Mouse (Mus musculus): Measurements from ENCODE around the gene Vegfd. TPM values are rescaled to one million over a fixed set of nuclear protein-coding genes. Genes with fewer than 3 reads are reported as not detected.
A peak's percentile ranks its signal among the peaks of the same experiment; 100 is the strongest.

Gene Vegfd
- polyA plus RNA-seq, 1 experiment from 2014 or later = 52.2 TPM

DNA sequence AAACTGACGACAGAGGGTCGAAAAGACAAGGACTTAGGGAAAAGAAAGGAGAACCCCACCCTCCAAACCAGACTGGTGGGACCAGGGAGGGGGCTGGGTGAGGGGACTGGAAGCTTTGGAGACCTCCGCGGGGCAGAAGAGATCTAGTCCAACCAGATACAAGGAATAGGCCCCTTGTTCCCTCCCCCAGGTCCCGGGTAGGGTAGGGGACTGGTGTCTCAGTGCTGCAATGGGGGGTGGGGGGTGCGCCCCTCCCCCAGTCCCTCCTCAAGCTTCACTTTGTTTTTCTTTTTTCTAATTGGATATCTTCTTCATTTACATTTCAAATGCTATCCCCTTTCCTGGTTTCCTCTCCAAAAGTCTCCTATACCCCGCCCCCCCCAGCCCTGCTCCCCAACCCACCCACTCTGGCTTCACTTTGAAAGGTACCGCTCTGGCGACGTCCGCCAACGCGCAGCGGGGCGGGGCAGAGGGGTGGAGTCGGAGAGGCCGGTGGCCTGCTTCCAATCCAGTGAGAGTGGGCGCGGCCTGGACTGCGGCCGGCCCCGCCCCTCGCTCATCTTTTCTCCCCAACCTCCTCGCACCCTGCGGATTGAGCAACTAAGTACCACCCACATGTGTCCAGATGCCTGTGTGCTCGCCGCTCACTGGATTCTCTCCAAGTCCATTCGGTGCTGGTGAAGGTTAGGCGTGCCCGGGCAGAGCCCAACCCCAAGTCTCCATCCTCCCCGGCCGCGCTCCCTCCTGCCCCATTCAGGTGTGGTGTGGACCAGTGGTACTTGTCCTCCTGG, 8.6 kb downstream of the Vegfd start:
- 16% methylated on average over 32 of the region's 33 CpGs for whole genome bisulfite sequencing
- Histone ChIP-seq H3K27me3 (0 out of 2 replicates have a peak, but pooled peaks cover 3% of the 10 kb centered on the region), H3K9me3 (no peaks in the 10 kb centered on the region), H3K36me3 (no peaks in the 10 kb centered on the region), H3K4me1 (no peaks in the 10 kb centered on the region), H3K27ac (peak overlapping the region; percentile 70), H3K4me3 (peak overlapping the region; percentile 28), H3K4me2 (peak overlapping the region; percentile 65), H3K9ac (no peak overlapping the region; the same call in 1 of the 2 replicates)
- ATAC-seq (ENCODE audit: borderline replicate concordance, extremely low read depth, low FRiP score, low TSS enrichment) = peak; percentile 98

DNA sequence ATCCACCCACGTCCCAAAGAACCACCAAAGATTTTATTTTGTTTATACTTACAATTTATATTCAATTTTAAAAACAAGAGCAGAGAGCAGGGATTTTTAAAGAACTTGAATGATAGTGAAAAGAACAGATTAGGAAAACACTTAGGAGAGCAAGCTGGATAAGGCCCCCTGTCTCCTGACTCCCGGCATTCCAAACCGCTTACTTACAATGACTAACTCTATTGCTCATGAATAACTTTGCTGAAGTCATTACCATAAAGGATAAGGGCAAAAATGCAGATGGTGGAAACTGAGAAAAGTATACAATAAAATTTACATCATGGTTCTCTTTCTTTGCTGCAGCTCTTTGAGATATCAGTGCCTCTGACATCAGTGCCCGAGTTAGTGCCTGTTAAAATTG, 20.9 kb downstream of the Vegfd start:
- Histone ChIP-seq H3K4me3 (no peak overlapping the region), H3K36me3 (no peaks in the 10 kb centered on the region), H3K4me2 (no peak overlapping the region), H3K27ac (no peak overlapping the region), H3K9me3 (no peaks in the 10 kb centered on the region), H3K9ac (no peak overlapping the region), H3K4me1 (no peaks in the 10 kb centered on the region), H3K27me3 (no peaks in the 10 kb centered on the region)
- ATAC-seq (ENCODE audit: borderline replicate concordance, extremely low read depth, low FRiP score, low TSS enrichment) = no peak
- 75% methylated on average over 4 of the region's 4 CpGs for WGBS

DNA sequence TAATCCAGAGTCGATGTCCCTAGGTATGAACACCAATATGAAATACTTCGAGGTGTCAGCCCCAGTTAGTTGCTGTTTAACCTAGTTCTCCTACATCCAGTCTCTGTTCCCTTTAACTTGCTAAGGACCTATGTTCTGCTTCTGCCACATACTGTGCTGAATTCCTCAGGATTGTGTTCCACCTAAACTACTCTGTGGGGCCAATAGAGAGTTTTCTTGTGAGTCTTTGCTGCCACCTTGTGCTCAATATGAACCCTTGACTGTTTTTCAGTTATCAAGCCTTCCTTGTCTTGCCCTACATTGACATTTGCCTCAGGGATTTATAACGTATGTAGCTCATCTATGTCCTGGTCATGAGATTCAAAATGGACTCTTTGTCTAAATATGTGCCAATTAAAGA, 25.3 kb downstream of the Vegfd start:
- no peaks in the 10 kb centered on the region for H3K9me3 ChIP-seq
- H3K9ac ChIP-seq = no peak overlapping the region
- no peaks in the 10 kb centered on the region for H3K27me3 ChIP-seq
- WGBS = 57% methylated on average over 3 of the region's 3 CpGs
- no peak overlapping the region for H3K27ac ChIP-seq
- ATAC-seq (ENCODE audit: borderline replicate concordance, extremely low read depth, low FRiP score, low TSS enrichment) = no peak
- no peak overlapping the region for H3K4me2 ChIP-seq
- H3K4me1 ChIP-seq = no peaks in the 10 kb centered on the region
- H3K4me3 ChIP-seq = no peak overlapping the region
- no peaks in the 10 kb centered on the region for H3K36me3 ChIP-seq

DNA sequence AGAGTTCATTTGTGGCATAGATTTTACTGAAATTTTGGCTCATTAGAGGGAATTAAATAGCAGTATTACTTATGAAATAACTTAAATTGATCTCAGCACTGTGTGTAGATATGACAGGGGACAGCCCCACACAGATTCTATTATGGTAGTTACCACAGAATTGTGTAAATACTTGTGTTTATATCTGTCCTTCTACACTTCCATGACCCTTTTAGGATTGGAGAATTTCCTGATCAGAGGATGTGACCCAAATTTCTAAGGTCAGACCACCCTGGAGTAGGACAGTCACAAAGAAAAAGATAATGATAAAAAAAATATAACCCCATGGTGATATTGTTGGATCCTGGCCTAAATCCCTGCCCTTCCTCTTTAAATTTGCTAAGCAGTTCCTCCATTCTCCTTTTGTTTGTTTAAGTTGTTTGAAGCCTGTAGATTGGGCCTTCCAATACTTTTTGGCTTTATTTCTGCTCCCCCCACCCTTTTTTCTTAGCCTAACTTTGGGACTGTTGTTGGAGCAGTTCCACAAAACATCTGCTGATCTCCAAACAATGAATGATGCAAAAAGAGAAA, 32.0 kb downstream of the Vegfd start:
- Histone ChIP-seq H3K36me3 (no peaks in the 10 kb centered on the region), H3K9ac (no peak overlapping the region), H3K27ac (peak overlapping the region; percentile 67; the same call in 1 of the 2 replicates), H3K9me3 (no peaks in the 10 kb centered on the region), H3K4me2 (no peak overlapping the region), H3K4me1 (peaks cover 11% of the 10 kb centered on the region; the same call in 1 of the 2 replicates), H3K4me3 (no peak overlapping the region), H3K27me3 (0 out of 2 replicates have a peak, but pooled peaks cover 3% of the 10 kb centered on the region)
- peak; percentile 81 for ATAC-seq (ENCODE audit: borderline replicate concordance, extremely low read depth, low FRiP score, low TSS enrichment)

DNA sequence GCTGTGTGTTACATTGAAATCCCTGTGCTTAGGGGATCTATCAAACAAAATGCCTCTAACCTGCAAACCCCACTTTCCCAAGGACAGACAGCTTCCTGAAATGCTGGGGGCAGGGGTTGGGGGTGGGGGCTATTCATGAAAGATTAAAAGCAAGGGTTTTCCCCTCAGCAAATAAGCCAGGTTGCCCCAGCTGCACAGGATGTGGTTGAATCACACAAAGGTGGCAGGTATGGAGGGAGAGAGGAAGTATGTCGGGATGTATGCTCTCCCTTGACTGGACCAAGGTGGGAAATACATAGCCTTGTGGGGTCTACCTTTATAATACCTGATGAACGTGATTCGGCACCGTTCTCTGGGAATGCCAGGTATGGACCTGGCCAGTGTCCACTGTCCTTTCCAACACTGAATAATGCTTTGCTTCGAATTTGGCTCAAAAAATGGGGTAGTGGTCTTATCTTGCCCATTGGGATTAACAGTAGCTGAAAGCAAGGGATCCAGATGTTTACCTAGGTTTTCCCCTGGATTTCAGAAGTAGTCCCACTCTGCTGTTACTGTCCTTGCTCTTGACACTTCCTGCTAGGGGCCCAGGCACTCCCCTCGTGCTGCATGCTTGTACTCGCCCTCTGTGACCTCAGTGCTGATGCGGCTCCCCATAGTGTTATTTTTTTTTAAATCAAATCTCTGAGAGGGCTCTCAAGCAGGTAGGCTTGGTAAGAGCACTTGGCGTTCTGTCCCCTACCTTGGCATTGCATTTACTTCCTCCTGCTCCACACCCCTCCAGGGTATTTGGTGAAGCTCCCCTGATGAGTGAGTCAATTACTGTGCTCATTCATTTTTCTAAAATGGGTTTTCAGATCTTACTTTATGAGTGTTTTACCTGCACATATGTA, 33.2 kb downstream of the Vegfd start:
- Histone ChIP-seq H3K36me3 (no peaks in the 10 kb centered on the region), H3K27ac (peak overlapping the region; percentile 67; the same call in 1 of the 2 replicates), H3K4me1 (peaks cover 11% of the 10 kb centered on the region; the same call in 1 of the 2 replicates), H3K9ac (no peak overlapping the region), H3K4me2 (no peak overlapping the region), H3K4me3 (no peak overlapping the region), H3K27me3 (0 out of 2 replicates have a peak, but pooled peaks cover 3% of the 10 kb centered on the region), H3K9me3 (no peaks in the 10 kb centered on the region)
- WGBS = 55% methylated on average over 9 of the region's 9 CpGs
- no peak for ATAC-seq (ENCODE audit: borderline replicate concordance, extremely low read depth, low FRiP score, low TSS enrichment)

DNA sequence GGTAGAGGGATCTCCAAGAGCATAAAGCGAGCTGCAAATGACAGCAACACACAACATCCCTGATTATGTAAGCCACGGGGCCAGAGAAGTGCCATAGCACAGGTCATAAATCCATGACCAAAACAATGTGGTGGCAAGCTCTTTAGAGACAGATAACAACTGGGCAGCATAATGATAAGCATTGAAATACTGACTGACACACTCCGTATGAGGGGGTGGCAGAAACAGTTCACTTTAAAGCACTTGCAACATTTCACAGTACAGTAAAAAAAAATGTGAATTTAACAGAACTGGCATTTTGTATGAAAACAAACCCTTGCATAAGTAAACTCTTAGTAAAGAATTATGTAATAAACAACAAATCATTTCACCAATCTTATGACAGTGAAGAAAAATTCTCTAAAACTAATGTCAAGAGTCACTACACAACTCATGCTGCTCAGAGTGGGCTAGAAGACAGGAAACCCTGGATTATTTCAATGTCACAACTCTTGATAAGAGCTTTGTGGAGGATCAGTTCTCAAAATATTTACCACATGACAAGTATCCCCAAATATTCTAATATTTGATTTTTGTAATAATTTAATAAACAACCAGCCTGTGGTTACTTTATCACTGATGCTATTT, 35.2 kb downstream of the Vegfd start:
- WGBS = 50% methylated on average over 3 of the region's 3 CpGs

DNA sequence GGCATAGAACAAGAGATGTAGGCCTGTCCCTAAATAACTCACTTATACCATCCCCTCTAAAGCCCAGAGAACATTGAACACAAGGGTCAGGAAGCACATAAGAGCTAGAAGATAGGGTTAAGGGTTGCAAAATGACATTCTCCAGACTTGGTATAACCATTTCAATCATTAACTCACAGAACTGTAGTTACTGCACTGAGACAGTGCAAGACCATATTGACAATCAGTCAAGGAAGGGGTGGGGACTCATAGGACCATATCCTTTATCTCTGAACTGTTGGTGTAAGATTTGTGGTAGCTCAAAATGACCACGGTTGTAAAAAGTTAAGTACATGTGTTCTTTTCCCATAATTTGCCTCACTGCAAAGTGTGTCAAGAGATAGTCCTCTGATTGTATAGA, 37.4 kb downstream of the Vegfd start:
- H3K36me3 ChIP-seq = no peaks in the 10 kb centered on the region
- ATAC-seq (ENCODE audit: borderline replicate concordance, extremely low read depth, low FRiP score, low TSS enrichment) = no peak
- H3K4me1 ChIP-seq = peaks cover 11% of the 10 kb centered on the region; the same call in 1 of the 2 replicates
- H3K27me3 ChIP-seq = 0 out of 2 replicates have a peak, but pooled peaks cover 3% of the 10 kb centered on the region
- 61% methylated on average over 1 of the region's 1 CpGs for WGBS
- H3K9me3 ChIP-seq = no peaks in the 10 kb centered on the region
- H3K27ac ChIP-seq = no peak overlapping the region
- no peak overlapping the region for H3K4me3 ChIP-seq
- no peak overlapping the region for H3K9ac ChIP-seq
- no peak overlapping the region for H3K4me2 ChIP-seq

More for the DNA sequence above, 35.2 kb downstream of the Vegfd start:
- peak; percentile 70; the same call in 1 of the 2 replicates for ATAC-seq (ENCODE audit: borderline replicate concordance, extremely low read depth, low FRiP score, low TSS enrichment)
- H3K27me3 ChIP-seq = 0 out of 2 replicates have a peak, but pooled peaks cover 3% of the 10 kb centered on the region
- peaks cover 11% of the 10 kb centered on the region; the same call in 1 of the 2 replicates for H3K4me1 ChIP-seq
- H3K36me3 ChIP-seq = no peaks in the 10 kb centered on the region
- no peaks in the 10 kb centered on the region for H3K9me3 ChIP-seq
- H3K4me2 ChIP-seq = no peak overlapping the region
- H3K4me3 ChIP-seq = no peak overlapping the region
- no peak overlapping the region for H3K9ac ChIP-seq
- H3K27ac ChIP-seq = 0 out of 2 replicates have a peak overlapping the region, but pooled peaks have one; percentile 24

DNA sequence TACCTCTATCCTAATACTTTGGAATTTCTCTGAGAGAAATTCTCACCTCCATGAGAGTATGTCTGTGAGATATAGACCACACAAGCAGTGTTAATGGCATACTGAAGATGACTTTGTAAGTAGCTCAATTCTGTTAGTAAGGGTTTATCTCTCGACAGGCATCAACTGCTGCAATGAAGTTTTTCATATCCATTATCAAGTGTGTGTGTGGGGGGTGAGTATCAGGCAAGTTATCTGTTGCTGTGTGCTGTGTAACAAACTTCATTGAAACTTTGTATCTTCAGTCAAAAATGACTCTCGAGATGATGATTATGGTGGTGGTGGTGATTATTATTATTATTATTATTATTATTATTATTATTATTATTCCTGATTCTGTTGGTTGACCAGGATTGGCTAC, 43.6 kb downstream of the Vegfd start:
- ATAC-seq (ENCODE audit: borderline replicate concordance, extremely low read depth, low FRiP score, low TSS enrichment) = no peak
- Histone ChIP-seq H3K27me3 (no peaks in the 10 kb centered on the region), H3K4me2 (no peak overlapping the region), H3K4me1 (peaks cover 9% of the 10 kb centered on the region; the same call in 1 of the 2 replicates), H3K4me3 (no peak overlapping the region), H3K9me3 (no peaks in the 10 kb centered on the region), H3K27ac (no peak overlapping the region), H3K9ac (no peak overlapping the region), H3K36me3 (no peaks in the 10 kb centered on the region)
- 74% methylated on average over 2 of the region's 2 CpGs for WGBS

DNA sequence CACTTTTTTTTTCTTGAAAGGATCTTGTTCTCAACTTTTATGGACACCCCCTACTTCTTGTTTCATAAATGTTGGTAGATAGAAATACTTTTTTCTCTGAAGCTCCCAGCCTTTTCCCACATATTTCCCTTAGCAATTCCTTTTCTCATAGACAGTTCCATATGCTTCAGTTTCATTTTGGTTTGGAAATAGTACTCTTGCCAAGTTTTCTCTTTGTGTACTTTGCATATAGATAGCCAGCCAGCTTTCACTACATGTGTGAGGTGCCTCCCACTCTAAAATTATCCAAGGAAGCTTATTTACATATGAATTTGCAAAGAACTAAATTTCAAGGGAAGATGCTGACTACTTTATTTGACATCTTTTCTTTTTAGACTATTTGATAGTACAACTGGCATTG, 44.8 kb downstream of the Vegfd start:
- no peak overlapping the region for H3K4me3 ChIP-seq
- H3K9ac ChIP-seq = no peak overlapping the region
- no peak overlapping the region for H3K4me2 ChIP-seq
- no peak overlapping the region for H3K27ac ChIP-seq
- H3K27me3 ChIP-seq = no peaks in the 10 kb centered on the region
- ATAC-seq (ENCODE audit: borderline replicate concordance, extremely low read depth, low FRiP score, low TSS enrichment) = no peak
- H3K36me3 ChIP-seq = 0 out of 2 replicates have a peak, but pooled peaks cover 2% of the 10 kb centered on the region
- no peaks in the 10 kb centered on the region for H3K9me3 ChIP-seq
- H3K4me1 ChIP-seq = peaks cover 9% of the 10 kb centered on the region; the same call in 1 of the 2 replicates

DNA sequence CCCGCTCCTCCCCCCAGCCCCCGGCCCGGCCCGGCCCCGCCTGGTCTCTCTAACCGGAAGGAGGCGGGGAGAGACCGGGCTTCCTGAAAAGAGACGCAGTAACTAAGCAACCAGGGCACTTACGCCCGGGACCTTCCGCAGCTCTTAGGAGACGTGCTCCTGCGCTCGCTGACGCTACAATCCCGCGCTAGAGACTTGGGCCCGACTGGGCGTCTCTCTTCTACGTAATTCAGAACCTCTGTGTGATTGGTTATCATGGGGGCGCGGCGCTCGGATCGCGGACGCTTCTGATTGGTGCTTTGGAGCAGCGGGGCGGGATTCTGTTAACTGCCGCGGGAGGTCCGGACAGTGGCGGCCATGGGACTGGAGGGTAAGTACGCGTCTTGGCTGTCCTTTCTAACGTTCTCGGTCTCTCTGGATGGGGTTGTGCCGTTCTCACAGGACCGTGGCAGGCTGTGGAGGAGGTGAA, 46.3 kb downstream of the Vegfd start, which contains the start of gene Piga:
Piga (plus strand) TSS at position 317 of the 469 bp plus-strand sequence.
- WGBS = 21% methylated on average over 40 of the region's 40 CpGs
- Histone ChIP-seq H3K27ac (peak within 1 kb of the TSS; percentile 62), H3K36me3 (0 out of 2 replicates have a peak, but pooled peaks cover 11% of the 10 kb centered on the region), H3K4me2 (peak within 1 kb of the TSS; percentile 54), H3K4me3 (peak within 1 kb of the TSS; percentile 57), H3K27me3 (no peaks in the 10 kb centered on the region), H3K9ac (peak within 1 kb of the TSS; percentile 65), H3K9me3 (no peaks in the 10 kb centered on the region), H3K4me1 (peaks cover 9% of the 10 kb centered on the region; the same call in 1 of the 2 replicates)
- peak; percentile 100 for ATAC-seq (ENCODE audit: borderline replicate concordance, extremely low read depth, low FRiP score, low TSS enrichment)

DNA sequence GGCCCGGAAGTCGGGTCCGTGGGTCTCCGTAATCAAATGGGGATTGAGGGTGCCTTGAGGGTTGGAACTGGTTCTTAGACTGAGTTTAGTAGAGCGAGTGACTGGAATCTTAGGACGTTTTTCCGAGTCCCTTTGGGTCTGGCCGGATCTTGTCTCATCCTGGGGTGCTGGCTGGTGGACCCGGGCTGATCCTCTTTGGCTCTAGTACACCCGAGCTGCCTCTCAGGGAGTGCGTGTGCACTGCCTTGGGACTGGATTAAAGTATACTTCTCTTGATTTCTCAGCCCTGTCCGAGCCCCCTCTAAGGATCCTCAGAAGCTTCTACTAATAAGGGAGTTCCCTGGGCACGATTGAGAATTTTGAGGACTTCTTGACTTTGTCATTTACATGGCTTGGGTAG, 46.8 kb downstream of the Vegfd start:
- ATAC-seq (ENCODE audit: borderline replicate concordance, extremely low read depth, low FRiP score, low TSS enrichment) = peak; percentile 31; the same call in 1 of the 2 replicates

More for the DNA sequence above, 46.8 kb downstream of the Vegfd start:
- peaks cover 9% of the 10 kb centered on the region; the same call in 1 of the 2 replicates for H3K4me1 ChIP-seq
- H3K4me2 ChIP-seq = peak overlapping the region; percentile 54
- H3K36me3 ChIP-seq = 0 out of 2 replicates have a peak, but pooled peaks cover 11% of the 10 kb centered on the region
- H3K9ac ChIP-seq = peak overlapping the region; percentile 65
- H3K4me3 ChIP-seq = peak overlapping the region; percentile 57
- H3K27ac ChIP-seq = peak overlapping the region; percentile 62
- no peaks in the 10 kb centered on the region for H3K27me3 ChIP-seq
- H3K9me3 ChIP-seq = no peaks in the 10 kb centered on the region
- 18% methylated on average over 13 of the region's 13 CpGs for WGBS
